Mouse (Mus musculus): ENCODE data around the gene Lrrc8b.

DNA sequence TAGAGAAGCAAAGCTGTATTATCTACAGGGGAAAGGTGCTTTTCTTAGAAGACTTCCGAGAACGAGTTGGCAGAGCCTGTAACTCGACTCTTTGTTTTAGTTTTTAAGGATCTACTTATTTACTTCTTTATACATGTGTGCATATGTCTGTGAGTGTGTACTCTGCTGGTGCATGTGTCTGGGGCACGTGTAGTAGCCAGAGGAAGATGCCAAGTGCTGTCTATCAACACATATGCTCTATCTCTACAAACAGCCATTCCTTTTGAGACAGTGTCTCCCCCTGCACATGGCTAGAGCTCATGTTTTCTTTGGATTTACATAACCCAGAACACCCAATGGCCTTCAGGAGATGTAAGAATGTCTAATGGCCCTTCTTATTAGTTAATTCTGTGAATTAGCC is 96.7 kb downstream of the Lrrc8b start:
- TF ChIP-seq CTCF (IDR thresholded peaks at IDR 0.05; ENCODE audit: borderline replicate concordance, insufficient read depth, low read length) (no peak), POLR2A (IDR thresholded peaks at IDR 0.05; ENCODE audit: low read depth, low read length) (no peak)

Measured in embryonic fibroblast, embryonic 13.5 days (primary cell).